Comparison of ENCODE assay signal across 28 mouse cellular contexts in genomic region chr8:61350443-61350842, GRCm38 (mm10).
DNase-seq lines count a peak whose midpoint lies in the region; ATAC-seq lines count a peak whose summit lies in the region.
"Had no signal": no experiment of that assay in that cellular context is flagged by ENCODE, and none has a peak within 500 bp of the region (broad histone marks: within the 10 kb centered on the region; RNA-seq: fewer than 3 reads in every experiment).

No protein-coding gene starts in this region.

- H3K9ac ChIP-seq in midbrain, embryonic 14.5 days (replicated peaks; ENCODE audit: low read length), result no peak overlapping the region
- H3K9ac ChIP-seq in embryonic facial prominence, embryonic 14.5 days (ENCODE audit: low read depth, low read length), result no peak overlapping the region
- H3K9ac ChIP-seq in liver, embryonic 11.5 days (ENCODE audit: low read depth, low read length), result no peak overlapping the region
- H3K9ac ChIP-seq: forebrain, embryonic 15.5 days; intestine, embryonic 15.5 days; liver, embryonic 14.5 days; neural tube, embryonic 12.5 days had no signal

- no peaks in the 10 kb centered on the region for H3K27me3 ChIP-seq in midbrain, embryonic 10.5 days (ENCODE audit: low read depth, poor library complexity, severe bottlenecking)
- no peaks in the 10 kb centered on the region for H3K27me3 ChIP-seq in midbrain, embryonic 14.5 days (ENCODE audit: control insufficient read depth, insufficient read depth, low read length)
- H3K27me3 ChIP-seq in embryonic facial prominence, embryonic 14.5 days (replicated peaks; ENCODE audit: control insufficient read depth, insufficient read depth, low read length), result no peaks in the 10 kb centered on the region
- H3K27me3 ChIP-seq in liver, embryonic 11.5 days (replicated peaks; ENCODE audit: control insufficient read depth, insufficient read depth, low read length), result no peaks in the 10 kb centered on the region
- H3K27me3 ChIP-seq: forebrain, embryonic 15.5 days; intestine, embryonic 15.5 days; neural tube, embryonic 12.5 days had no signal

- H3K4me3 ChIP-seq in midbrain, embryonic 10.5 days, result no peak overlapping the region
- no peak overlapping the region for H3K4me3 ChIP-seq in midbrain, embryonic 14.5 days (replicated peaks; ENCODE audit: low read depth, low read length)
- no peak overlapping the region for H3K4me3 ChIP-seq in embryonic facial prominence, embryonic 14.5 days (ENCODE audit: low read depth, low read length)
- no peak overlapping the region for H3K4me3 ChIP-seq in liver, embryonic 11.5 days (ENCODE audit: low read depth, low read length)
- H3K4me3 ChIP-seq: forebrain, embryonic 15.5 days; intestine, embryonic 15.5 days; neural tube, embryonic 12.5 days had no signal

- no peak for ATAC-seq in midbrain, embryonic 14.5 days (ENCODE audit: low FRiP score, low TSS enrichment)
- ATAC-seq in embryonic facial prominence, embryonic 14.5 days (ENCODE audit: low read depth), result peak; percentile 75; the same call in 1 of the 2 replicates
- ATAC-seq in liver, embryonic 11.5 days (replicated peaks; ENCODE audit: low FRiP score), result no peak
- ATAC-seq: forebrain, embryonic 15.5 days; hindbrain, postnatal 0 days; intestine, embryonic 15.5 days had no signal

- 0 out of 2 replicates have a peak, but pooled peaks cover 5% of the 10 kb centered on the region for H3K9me3 ChIP-seq in midbrain, embryonic 10.5 days (replicated peaks)
- H3K9me3 ChIP-seq in midbrain, embryonic 14.5 days (ENCODE audit: control insufficient read depth, low read length), result no peaks in the 10 kb centered on the region
- no peaks in the 10 kb centered on the region for H3K9me3 ChIP-seq in embryonic facial prominence, embryonic 14.5 days (ENCODE audit: control insufficient read depth, low read length)
- no peaks in the 10 kb centered on the region for H3K9me3 ChIP-seq in liver, embryonic 11.5 days (ENCODE audit: control insufficient read depth, low read length)
- H3K9me3 ChIP-seq: forebrain, embryonic 15.5 days; intestine, embryonic 15.5 days; neural tube, embryonic 12.5 days had no signal

- no peak overlapping the region for H3K27ac ChIP-seq in midbrain, embryonic 10.5 days (replicated peaks)
- no peak overlapping the region for H3K27ac ChIP-seq in midbrain, embryonic 14.5 days (replicated peaks; ENCODE audit: low read depth, low read length)
- no peak overlapping the region for H3K27ac ChIP-seq in embryonic facial prominence, embryonic 14.5 days (replicated peaks; ENCODE audit: low read depth, low read length)
- no peak overlapping the region for H3K27ac ChIP-seq in liver, embryonic 11.5 days (ENCODE audit: low read depth, low read length)
- H3K27ac ChIP-seq: forebrain, embryonic 15.5 days; hindbrain, postnatal 0 days; intestine, embryonic 15.5 days; kidney, postnatal 0 days; liver, embryonic 14.5 days; macrophage; neural tube, embryonic 12.5 days had no signal

- peaks cover 30% of the 10 kb centered on the region for H3K4me1 ChIP-seq in midbrain, embryonic 10.5 days
- no peaks in the 10 kb centered on the region; the same call in 1 of the 2 replicates for H3K4me1 ChIP-seq in midbrain, embryonic 14.5 days (ENCODE audit: control insufficient read depth, insufficient read depth, low read length)
- H3K4me1 ChIP-seq in embryonic facial prominence, embryonic 14.5 days (ENCODE audit: control insufficient read depth, insufficient read depth, low read length), result no peaks in the 10 kb centered on the region
- H3K4me1 ChIP-seq in liver, embryonic 11.5 days (replicated peaks; ENCODE audit: control insufficient read depth, insufficient read depth, low read length), result no peaks in the 10 kb centered on the region
- H3K4me1 ChIP-seq: intestine, embryonic 15.5 days had no signal

- 55% methylated on average over 9 of the region's 9 CpGs for WGBS in midbrain, embryonic 10.5 days
- WGBS in midbrain, embryonic 14.5 days, result 40% methylated on average over 9 of the region's 9 CpGs
- 39% methylated on average over 9 of the region's 9 CpGs for WGBS in embryonic facial prominence, embryonic 14.5 days
- 83% methylated on average over 9 of the region's 9 CpGs for WGBS in liver, embryonic 11.5 days

- H3K4me2 ChIP-seq in midbrain, embryonic 14.5 days (ENCODE audit: low read length), result no peak overlapping the region
- H3K4me2 ChIP-seq in embryonic facial prominence, embryonic 14.5 days (ENCODE audit: low read depth, low read length), result no peak overlapping the region
- no peak overlapping the region for H3K4me2 ChIP-seq in liver, embryonic 11.5 days
- H3K4me2 ChIP-seq: forebrain, embryonic 15.5 days; heart, embryonic 11.5 days; intestine, embryonic 15.5 days; neural tube, embryonic 12.5 days had no signal

- H3K36me3 ChIP-seq in midbrain, embryonic 10.5 days, result peaks cover 58% of the 10 kb centered on the region
- 0 out of 2 replicates have a peak, but pooled peaks cover 5% of the 10 kb centered on the region for H3K36me3 ChIP-seq in midbrain, embryonic 14.5 days (ENCODE audit: control insufficient read depth, insufficient read depth, low read length)
- peaks cover 10% of the 10 kb centered on the region for H3K36me3 ChIP-seq in embryonic facial prominence, embryonic 14.5 days (ENCODE audit: control insufficient read depth, insufficient read depth, low read length)
- peaks cover 6% of the 10 kb centered on the region; the same call in 1 of the 2 replicates for H3K36me3 ChIP-seq in liver, embryonic 11.5 days (ENCODE audit: control insufficient read depth, insufficient read depth, low read length)
- H3K36me3 ChIP-seq: intestine, embryonic 15.5 days had no signal

- peak; percentile 42 for DNase-seq in midbrain, embryonic 10.5 days (ENCODE audit: low spot score)
- DNase-seq in midbrain, embryonic 14.5 days, result no peak
- DNase-seq in embryo, embryonic 10 days (ENCODE audit: low spot score), result peak; percentile 70
- peak; percentile 63 for DNase-seq in embryo, embryonic 10.5 days (ENCODE audit: low spot score)
- DNase-seq in embryonic facial prominence, embryonic 14.5 days (ENCODE audit: low spot score), result peak; percentile 52
- no peak for DNase-seq in liver, embryonic 11.5 days (ENCODE audit: low spot score)
- DNase-seq: adrenal gland, postnatal 25 days; B cell, adult 2 months; cerebellum, adult 11-12 months; cerebellum, postnatal 10 days; gastrocnemius, postnatal 25 days; heart, adult 18-20 months; heart, postnatal 4 days; kidney, adult 2 months; kidney, postnatal 4 days; layer of hippocampus, postnatal 36 days; left cerebral cortex, postnatal 4 days; lung, adult 2 months; lung, postnatal 10 days; thymus, postnatal 4 days had no signal

Comparison
In these comparisons a context has a peak if more than half of its experiments do, and no peak if none do; other contexts are left out.
1. DNase-seq: peak in midbrain, embryonic 10.5 days (single experiment), embryo, embryonic 10 days (single experiment), embryo, embryonic 10.5 days (single experiment) and embryonic facial prominence, embryonic 14.5 days (single experiment); none in midbrain, embryonic 14.5 days (single experiment) and liver, embryonic 11.5 days (single experiment).